Mouse (Mus musculus): ENCODE measurements around the gene Prdm10. TPM values are rescaled to one million over a fixed set of nuclear protein-coding genes. Genes with fewer than 3 reads are reported as not detected.

The Prdm10 gene
- polyA plus RNA-seq, 1 experiment = 6.0 TPM

- TF ChIP-seq GATA1 (IDR thresholded peaks at IDR 0.05; ENCODE audit: low read length) = no peak
Measured at GRCm38 (mm10) chr9:31283044-31283443, 2.7 kb downstream of the Prdm10 start.

- no peak for TF ChIP-seq GATA1 (IDR thresholded peaks at IDR 0.05; ENCODE audit: low read length)
Measured at GRCm38 (mm10) chr9:31283911-31284310, 3.6 kb downstream of the Prdm10 start.

- TF ChIP-seq GATA1 (IDR thresholded peaks at IDR 0.05; ENCODE audit: low read length) = no peak
Measured at GRCm38 (mm10) chr9:31290201-31290862, 10.0 kb downstream of the Prdm10 start.

GRCm38 (mm10) chr9:31291978-31292377 is 11.6 kb downstream of the Prdm10 start:
- TF ChIP-seq GATA1 (IDR thresholded peaks at IDR 0.05; ENCODE audit: low read length) = no peak

GRCm38 (mm10) chr9:31293208-31293607 is 12.9 kb downstream of the Prdm10 start:
- TF ChIP-seq GATA1 (IDR thresholded peaks at IDR 0.05; ENCODE audit: low read length) = no peak

GRCm38 (mm10) chr9:31295311-31295710 is 15.0 kb downstream of the Prdm10 start:
- no peak for TF ChIP-seq GATA1 (IDR thresholded peaks at IDR 0.05; ENCODE audit: low read length)

- TF ChIP-seq GATA1 (IDR thresholded peaks at IDR 0.05; ENCODE audit: low read length) = no peak
Measured at GRCm38 (mm10) chr9:31296293-31296692, 16.0 kb downstream of the Prdm10 start.

GRCm38 (mm10) chr9:31298751-31299150 is 18.4 kb downstream of the Prdm10 start:
- no peak for TF ChIP-seq GATA1 (IDR thresholded peaks at IDR 0.05; ENCODE audit: low read length)

- no peak for TF ChIP-seq GATA1 (IDR thresholded peaks at IDR 0.05; ENCODE audit: low read length)
Measured at GRCm38 (mm10) chr9:31300525-31300924, 20.2 kb downstream of the Prdm10 start.

GRCm38 (mm10) chr9:31301107-31301506 is 20.8 kb downstream of the Prdm10 start:
- peak; percentile 31 for TF ChIP-seq GATA1 (IDR thresholded peaks at IDR 0.05; ENCODE audit: low read length)

- no peak for TF ChIP-seq GATA1 (IDR thresholded peaks at IDR 0.05; ENCODE audit: low read length)
Measured at GRCm38 (mm10) chr9:31301526-31302311, 21.4 kb downstream of the Prdm10 start.

GRCm38 (mm10) chr9:31304358-31304757 is 24.0 kb downstream of the Prdm10 start:
- no peak for TF ChIP-seq GATA1 (IDR thresholded peaks at IDR 0.05; ENCODE audit: low read length)

- no peak for TF ChIP-seq GATA1 (IDR thresholded peaks at IDR 0.05; ENCODE audit: low read length)
Measured at GRCm38 (mm10) chr9:31305117-31305516, 24.8 kb downstream of the Prdm10 start.

- no peak for TF ChIP-seq GATA1 (IDR thresholded peaks at IDR 0.05; ENCODE audit: low read length)
Measured at GRCm38 (mm10) chr9:31305807-31306206, 25.5 kb downstream of the Prdm10 start.

- TF ChIP-seq GATA1 (IDR thresholded peaks at IDR 0.05; ENCODE audit: low read length) = no peak
Measured at GRCm38 (mm10) chr9:31307232-31307631, 26.9 kb downstream of the Prdm10 start.

GRCm38 (mm10) chr9:31309041-31309440 is 28.7 kb downstream of the Prdm10 start:
- no peak for TF ChIP-seq GATA1 (IDR thresholded peaks at IDR 0.05; ENCODE audit: low read length)

GRCm38 (mm10) chr9:31310662-31311061 is 30.3 kb downstream of the Prdm10 start:
- no peak for TF ChIP-seq GATA1 (IDR thresholded peaks at IDR 0.05; ENCODE audit: low read length)
